In the genomic region with DNA sequence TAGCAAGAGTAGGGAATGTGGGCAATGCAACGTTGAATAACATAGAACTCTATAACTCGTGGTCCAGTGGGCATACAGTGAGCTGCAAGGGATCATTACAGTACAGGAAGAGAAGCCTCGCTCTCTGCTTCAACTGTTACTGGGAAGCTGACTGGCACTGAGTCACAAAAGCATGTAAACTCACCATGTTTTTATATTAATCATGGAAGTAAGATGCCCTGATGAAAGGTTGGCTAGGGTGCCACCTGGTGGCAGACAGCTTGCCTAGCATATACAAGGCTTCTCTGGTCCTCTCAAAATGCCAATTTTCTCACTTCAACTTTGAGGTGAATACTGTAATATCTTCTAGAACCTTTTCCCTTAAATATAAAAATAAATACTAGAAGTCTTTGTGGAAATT, we compare ENCODE assay signal across 9 mouse cellular contexts. TPM values are rescaled to one million over a fixed set of nuclear protein-coding genes. Genes with fewer than 3 reads are reported as not detected.
A peak's percentile ranks its signal among the peaks of the same experiment; 100 is the strongest.
DNase-seq lines count a peak whose midpoint lies in the region; ATAC-seq and TF ChIP-seq lines count a peak whose summit lies in the region.
"Had no signal": no experiment of that assay in that cellular context is flagged by ENCODE, and none has a peak within 500 bp of the region (broad histone marks: within the 10 kb centered on the region; RNA-seq: fewer than 3 reads in every experiment).

No protein-coding gene starts in this region.

- H3K36me3 ChIP-seq in kidney, adult 2 months (ENCODE audit: control insufficient read depth, insufficient read depth, low read length), result peaks cover 4% of the 10 kb centered on the region
- H3K36me3 ChIP-seq in kidney, embryonic 14.5 days (ENCODE audit: control insufficient read depth, insufficient read depth, low read length), result peaks cover 17% of the 10 kb centered on the region; the same call in 1 of the 2 replicates
- H3K36me3 ChIP-seq in midbrain, embryonic 12.5 days, result no peaks in the 10 kb centered on the region

- H3K9me3 ChIP-seq in kidney, embryonic 14.5 days (ENCODE audit: control insufficient read depth, low read length), result no peaks in the 10 kb centered on the region
- H3K9me3 ChIP-seq in midbrain, embryonic 12.5 days, result no peaks in the 10 kb centered on the region

- TF ChIP-seq POLR2A in kidney, adult 2 months (IDR thresholded peaks at IDR 0.05; ENCODE audit: low read depth, low read length), result no peak

- no peaks in the 10 kb centered on the region for H3K27me3 ChIP-seq in kidney, adult 2 months (replicated peaks; ENCODE audit: control insufficient read depth, insufficient read depth, low read length)
- H3K27me3 ChIP-seq in kidney, embryonic 14.5 days (ENCODE audit: control insufficient read depth, insufficient read depth, low read length), result no peaks in the 10 kb centered on the region
- no peaks in the 10 kb centered on the region for H3K27me3 ChIP-seq in midbrain, embryonic 12.5 days

- H3K4me3 ChIP-seq in kidney, adult 2 months (ENCODE audit: insufficient read depth, low read depth, low read length), result no peak overlapping the region
- no peak overlapping the region for H3K4me3 ChIP-seq in kidney, embryonic 14.5 days (ENCODE audit: low read length)
- no peak overlapping the region for H3K4me3 ChIP-seq in midbrain, embryonic 12.5 days
- H3K4me3 ChIP-seq: myocyte had no signal

- ATAC-seq in kidney, embryonic 14.5 days (ENCODE audit: low FRiP score, low TSS enrichment), result no peak
- peak; percentile 49 for ATAC-seq in midbrain, embryonic 12.5 days (ENCODE audit: low FRiP score, low read depth)

- TF ChIP-seq CTCF in kidney, adult 2 months (conservative IDR thresholded peaks at IDR 0.05; ENCODE audit: insufficient read depth, insufficient read length, low read depth, low read length), result peak; percentile 89

- no peaks in the 10 kb centered on the region for H3K4me1 ChIP-seq in kidney, adult 2 months (ENCODE audit: control insufficient read depth, insufficient read depth, low read length)
- H3K4me1 ChIP-seq in kidney, embryonic 14.5 days (ENCODE audit: control insufficient read depth, insufficient read depth, low read length), result no peaks in the 10 kb centered on the region
- no peaks in the 10 kb centered on the region for H3K4me1 ChIP-seq in midbrain, embryonic 12.5 days

- WGBS in kidney, adult 2 months, result 54% methylated on average over 3 of the region's 3 CpGs
- 70% methylated on average over 3 of the region's 3 CpGs for WGBS in kidney, embryonic 14.5 days
- 76% methylated on average over 3 of the region's 3 CpGs for WGBS in midbrain, embryonic 12.5 days

- no peak overlapping the region for H3K9ac ChIP-seq in kidney, embryonic 14.5 days (ENCODE audit: low read depth, low read length)
- no peak overlapping the region for H3K9ac ChIP-seq in midbrain, embryonic 12.5 days (replicated peaks)

- peak; percentile 64 for DNase-seq in kidney, adult 2 months
- DNase-seq in ES-CJ7 (ENCODE audit: low read depth, low spot score), result peak; percentile 47
- DNase-seq in c-Kit-positive CD71-positive TER-119-positive erythroid progenitor cells, embryonic 14.5 days (ENCODE audit: low spot score), result peak; percentile 53
- DNase-seq in forelimb bud, embryonic 11.5 days (ENCODE audit: low read depth, low spot score), result peak; percentile 74
- peak; percentile 77 to 83 for DNase-seq in kidney, postnatal 4 days
- DNase-seq in spleen, postnatal 36 days (ENCODE audit: low spot score in 2 of 2), result peak; percentile 20 to 46

- no peak overlapping the region for H3K4me2 ChIP-seq in kidney, embryonic 14.5 days (replicated peaks; ENCODE audit: low read depth, low read length)
- no peak overlapping the region for H3K4me2 ChIP-seq in midbrain, embryonic 12.5 days (replicated peaks)

- H3K27ac ChIP-seq in kidney, adult 2 months (ENCODE audit: insufficient read depth, low read depth, low read length), result no peak overlapping the region
- H3K27ac ChIP-seq in kidney, embryonic 14.5 days (ENCODE audit: low read depth, low read length), result no peak overlapping the region
- no peak overlapping the region for H3K27ac ChIP-seq in midbrain, embryonic 12.5 days (replicated peaks)

RNA-seq across cellular contexts. Expression of gene Aaed1, which starts 6.4 kb away (rescaled TPM):
- polyA plus RNA-seq in kidney, adult 2 months (2012; rRNA removed), result 22.6 and 25.5 TPM in 2 replicates
- 32.7 and 47.0 TPM in 2 replicates for polyA plus RNA-seq in kidney, embryonic 14.5 days (2014; fragmentation: Nextera tagmentation; extraction: Ambion mirVana)
- 16.4 and 19.2 TPM in 2 replicates for polyA plus RNA-seq in midbrain, embryonic 12.5 days (2016; fragmentation: Nextera tagmentation; extraction: Ambion mirVana)

RNA-seq across cellular contexts. Expression of gene Cdc14b, which starts 31.0 kb away (rescaled TPM):
- 7.5 and 7.7 TPM in 2 replicates for polyA plus RNA-seq in kidney, adult 2 months (2012; rRNA removed)
- 15.4 and 24.8 TPM in 2 replicates for polyA plus RNA-seq in kidney, embryonic 14.5 days (2014; fragmentation: Nextera tagmentation; extraction: Ambion mirVana)
- polyA plus RNA-seq in midbrain, embryonic 12.5 days (2016; fragmentation: Nextera tagmentation; extraction: Ambion mirVana), result 6.7 and 9.1 TPM in 2 replicates
